Mouse (Mus musculus) mouse embryonic stem cell (cell line): ENCODE data around the gene Erbb4.

Source experiments
- in situ Hi-C, 2 experiments: fragments of 300-500 bp; cut with MboI; formaldehyde crosslinking; loops; 1 replicate in 1 of 2; 3 replicates in 1 of 2; pipeline ENCODE4 v1.14.3; 2019 to 2020; ENCODE audit warnings: low sequenced_read_pairs in 2 of 2, low pct_unique_long_range_greater_than_20kb in 1 of 2, mixed read lengths in 1 of 2; ENCODE audit not compliant: unreplicated experiment in 1 of 2

The Erbb4 gene

DNA sequence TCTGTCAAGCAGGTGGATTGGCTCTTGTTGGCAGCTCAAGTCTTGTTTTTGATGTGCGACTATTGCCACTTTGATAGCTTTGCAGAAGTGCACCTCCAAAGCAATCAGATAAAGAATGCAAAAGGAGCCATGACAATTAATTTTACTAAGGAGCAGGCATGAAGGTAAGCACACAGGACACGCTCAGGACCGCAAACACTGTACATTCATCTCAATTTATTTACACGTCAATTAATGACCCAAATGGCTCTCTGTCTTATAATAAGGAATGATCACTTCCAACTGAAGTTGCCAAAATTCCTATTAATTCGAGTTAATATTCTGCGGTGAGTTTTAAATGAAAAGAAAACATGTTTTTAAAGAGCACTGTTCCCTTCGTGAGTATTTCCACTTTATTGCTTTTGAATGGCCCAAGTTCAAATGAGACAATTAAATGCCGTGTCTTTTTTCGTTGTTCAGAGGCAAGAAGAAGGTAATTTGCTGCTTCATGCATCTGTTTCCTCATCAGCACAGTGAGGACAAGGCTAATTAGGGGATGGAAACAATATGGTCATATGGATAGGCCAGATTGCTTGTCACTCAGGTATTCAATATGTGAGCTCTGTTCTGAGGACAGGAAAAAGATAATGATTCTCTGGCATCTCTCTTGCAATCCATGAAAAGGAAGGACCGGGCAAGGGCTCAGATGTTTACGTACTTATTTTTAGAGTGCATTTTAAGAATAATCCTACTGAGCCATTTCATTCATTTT is 61.5 kb downstream of the Erbb4 start:
- in situ Hi-C loops: no loop called here

GRCm38 (mm10) chr1:69027816-69028215 is 80.0 kb downstream of the Erbb4 start:
- in situ Hi-C loops: no loop called here

DNA sequence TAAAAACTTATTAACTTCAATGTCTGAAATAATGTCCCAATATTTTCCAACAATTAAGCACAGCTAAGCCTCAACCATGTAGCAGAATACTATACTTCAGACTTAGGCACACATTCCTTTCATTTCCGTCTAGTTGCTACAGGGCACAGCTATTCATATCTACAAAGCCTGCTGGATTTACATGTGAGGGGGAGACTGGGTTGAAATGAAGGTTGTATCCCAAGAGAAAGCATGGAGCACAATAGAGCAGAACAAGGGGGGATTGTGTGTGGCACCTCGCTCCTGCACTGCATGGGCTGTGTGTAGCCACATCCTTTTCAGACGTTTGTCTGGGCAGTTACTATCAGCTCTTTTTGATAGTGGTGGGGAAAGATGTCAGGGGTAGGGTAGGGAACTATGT is 83.0 kb downstream of the Erbb4 start:
- in situ Hi-C loops: no loop called here

GRCm38 (mm10) chr1:69023157-69023925 is 84.5 kb downstream of the Erbb4 start:
- in situ Hi-C loops: no loop called here

DNA sequence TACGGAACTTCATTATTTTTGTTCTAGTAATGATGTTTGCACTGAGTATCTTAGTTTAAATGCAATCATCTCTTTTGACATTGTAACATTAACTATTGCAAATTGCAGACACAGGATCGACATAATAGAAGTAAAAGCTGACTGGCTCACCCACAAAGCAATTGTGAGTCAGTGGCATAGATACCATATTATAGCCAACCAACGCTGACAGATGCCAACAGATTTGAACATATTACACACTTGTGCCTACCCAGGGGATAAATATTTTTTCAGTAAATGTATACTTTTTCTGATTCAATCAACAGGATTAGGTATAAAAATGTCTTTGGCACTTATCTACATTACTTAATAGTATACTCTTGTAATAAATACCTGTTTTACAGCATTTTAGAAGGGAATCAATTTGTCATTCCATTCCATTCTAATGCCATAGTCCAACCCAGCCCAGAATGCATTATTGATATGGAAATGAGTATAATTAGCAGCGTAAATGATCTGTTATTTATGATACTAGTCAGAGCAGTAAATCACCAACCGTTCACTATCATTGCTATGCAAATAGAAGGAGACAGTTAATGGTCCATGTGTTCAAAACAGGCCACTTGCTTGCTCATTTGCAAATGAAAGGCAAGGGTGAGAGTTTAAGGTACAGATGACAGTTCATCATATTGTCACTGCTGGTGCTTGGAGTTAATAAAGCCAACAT is 97.9 kb downstream of the Erbb4 start:
- in situ Hi-C loops: no loop called here

DNA sequence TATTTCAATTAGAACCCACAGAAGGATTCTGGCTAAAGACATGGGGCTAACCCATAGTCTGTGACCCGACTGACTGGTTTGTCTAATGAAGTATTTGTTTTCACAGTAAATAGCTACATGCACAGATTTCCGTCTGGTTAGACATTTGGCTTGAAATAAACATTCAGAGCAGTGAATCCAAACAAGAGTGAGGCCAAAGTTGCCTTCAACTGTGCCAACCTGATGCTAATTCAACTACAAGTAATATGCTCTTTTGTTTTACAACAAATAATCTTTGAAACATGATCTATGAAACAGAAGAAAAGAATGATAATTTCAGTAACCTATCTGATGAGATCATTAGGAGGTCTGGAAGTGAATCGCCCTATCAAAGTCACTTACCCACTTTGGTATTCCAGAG is 106.5 kb downstream of the Erbb4 start:
- in situ Hi-C loops: no loop called here

DNA sequence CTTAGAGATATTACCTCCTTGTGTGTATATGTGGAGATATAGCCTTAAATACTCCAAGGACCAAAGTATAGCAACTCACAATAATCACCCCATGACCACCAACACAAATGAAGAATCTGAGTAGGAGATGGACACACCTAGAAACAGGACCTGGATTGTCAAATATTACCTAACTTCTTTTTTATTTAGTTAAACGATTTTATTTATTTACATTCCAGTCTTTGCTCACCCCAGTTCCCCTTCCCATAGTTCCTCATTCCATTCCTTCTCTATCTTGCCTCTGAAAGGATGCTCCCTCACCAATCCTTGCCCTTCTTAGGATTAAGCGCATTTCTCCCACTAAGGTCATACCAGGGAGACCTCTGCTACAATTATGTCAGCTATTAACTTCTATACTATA is 128.6 kb downstream of the Erbb4 start:
- in situ Hi-C loops: no loop called here

DNA sequence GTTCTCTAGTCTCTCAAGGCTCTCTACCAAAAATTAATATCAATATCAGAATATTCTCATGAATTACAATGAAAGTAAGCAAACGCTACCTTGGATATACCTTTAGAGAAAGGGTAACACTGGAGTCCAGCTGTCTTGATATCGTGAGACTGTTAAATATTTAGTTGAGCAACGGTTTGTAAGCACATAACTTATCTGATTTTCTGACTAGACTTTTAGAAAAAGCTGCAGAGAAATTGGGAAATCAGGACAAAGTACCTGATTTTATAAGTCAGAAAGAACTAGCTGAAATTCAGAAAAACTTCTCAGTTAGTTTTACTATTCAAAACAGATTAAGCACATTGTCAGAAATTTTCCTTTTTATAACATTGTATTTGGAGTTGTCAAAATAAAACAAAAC is 129.3 kb downstream of the Erbb4 start:
- in situ Hi-C loops: no loop called here

DNA sequence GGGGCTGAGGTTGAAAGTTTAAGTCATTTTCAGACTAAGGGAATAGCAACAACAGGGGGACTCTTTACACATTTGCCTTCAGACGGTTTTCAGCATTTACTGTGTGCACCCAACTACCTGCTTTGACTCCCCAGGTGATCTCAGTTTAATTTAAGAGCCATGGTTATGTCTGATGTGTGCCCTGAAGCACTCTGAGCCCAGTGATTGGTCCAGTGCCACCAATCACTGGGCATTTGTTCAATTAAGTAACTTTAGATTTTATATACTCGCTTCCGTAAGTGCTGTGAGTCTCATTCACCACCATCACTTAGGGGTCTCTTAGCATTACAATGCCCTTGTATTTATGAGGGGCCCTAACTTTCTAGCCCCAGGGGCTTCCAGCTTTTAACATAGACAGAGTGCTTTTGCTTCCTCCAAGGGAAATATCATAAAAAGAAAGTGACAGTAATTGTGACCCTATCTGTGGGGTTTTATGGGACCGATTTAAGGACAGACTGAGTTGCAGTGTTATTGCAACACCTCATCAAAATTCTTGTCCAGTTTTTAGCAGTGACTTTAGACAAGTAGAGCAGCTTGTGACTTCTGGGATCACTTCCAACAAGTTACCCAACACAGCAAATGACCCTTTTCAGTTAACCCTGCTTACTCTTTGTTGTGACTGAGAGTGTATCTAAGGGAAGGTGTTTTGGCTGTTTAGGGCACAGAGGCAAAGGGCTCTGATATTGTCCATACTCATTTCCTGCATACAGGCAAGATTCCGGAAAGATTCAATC is 134.3 kb downstream of the Erbb4 start:
- in situ Hi-C loops: no loop called here

DNA sequence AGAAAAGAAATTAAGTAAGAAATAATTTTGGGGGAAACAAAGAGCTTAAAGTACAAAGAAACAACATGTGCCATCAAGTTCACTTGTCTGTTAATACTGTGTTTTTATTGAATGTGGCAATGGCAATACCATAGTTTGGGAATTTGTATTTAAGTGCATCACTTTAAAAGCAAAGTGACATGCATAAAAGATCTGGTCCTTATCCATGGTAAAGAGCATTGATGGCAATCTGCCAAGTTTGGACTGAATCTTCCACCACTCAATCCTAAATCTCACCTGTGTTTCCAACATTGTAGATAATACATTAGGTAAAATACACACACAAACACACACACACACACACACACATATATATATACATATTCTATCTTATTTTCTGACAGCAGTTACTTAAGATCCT is 143.7 kb downstream of the Erbb4 start:
- in situ Hi-C loops: no loop called here

GRCm38 (mm10) chr1:68961365-68962116 is 146.3 kb downstream of the Erbb4 start:
- in situ Hi-C loops: no loop called here

- in situ Hi-C loops: no loop called here
Measured at GRCm38 (mm10) chr1:68956766-68957533, 150.9 kb downstream of the Erbb4 start.

- in situ Hi-C loops: no loop called here
Measured at GRCm38 (mm10) chr1:68955482-68955881, 152.4 kb downstream of the Erbb4 start.

GRCm38 (mm10) chr1:68943141-68943540 is 164.7 kb downstream of the Erbb4 start:
- in situ Hi-C loops: no loop called here

GRCm38 (mm10) chr1:68934804-68935203 is 173.1 kb downstream of the Erbb4 start:
- in situ Hi-C loops: no loop called here

- in situ Hi-C loops: no loop called here
Measured at GRCm38 (mm10) chr1:68933330-68934065, 174.4 kb downstream of the Erbb4 start.

DNA sequence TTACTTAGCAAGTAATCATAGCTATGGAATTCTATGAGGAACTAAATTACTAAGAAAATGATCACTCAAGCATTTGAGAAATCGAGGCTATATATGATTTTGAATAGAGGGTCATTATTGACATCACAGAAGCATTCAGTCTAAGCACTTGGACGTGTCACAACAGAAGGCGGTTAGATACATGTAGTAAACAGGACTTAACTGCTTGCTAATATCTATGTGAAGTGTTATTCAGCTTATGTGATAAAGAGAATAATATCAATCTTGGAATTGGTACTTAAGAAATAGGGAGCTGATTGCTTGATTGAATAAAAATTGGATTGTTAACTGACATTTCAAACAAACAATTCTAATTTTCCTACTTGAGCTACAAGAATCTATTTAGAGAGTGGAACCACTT is 190.0 kb downstream of the Erbb4 start:
- in situ Hi-C loops: no loop called here
